Mouse (Mus musculus): ENCODE data around the gene Col5a1. TPM values are rescaled to one million over a fixed set of nuclear protein-coding genes. Genes with fewer than 3 reads are reported as not detected.

Gene Col5a1
- polyA plus RNA-seq, 1 experiment, result 15.3 TPM

DNA sequence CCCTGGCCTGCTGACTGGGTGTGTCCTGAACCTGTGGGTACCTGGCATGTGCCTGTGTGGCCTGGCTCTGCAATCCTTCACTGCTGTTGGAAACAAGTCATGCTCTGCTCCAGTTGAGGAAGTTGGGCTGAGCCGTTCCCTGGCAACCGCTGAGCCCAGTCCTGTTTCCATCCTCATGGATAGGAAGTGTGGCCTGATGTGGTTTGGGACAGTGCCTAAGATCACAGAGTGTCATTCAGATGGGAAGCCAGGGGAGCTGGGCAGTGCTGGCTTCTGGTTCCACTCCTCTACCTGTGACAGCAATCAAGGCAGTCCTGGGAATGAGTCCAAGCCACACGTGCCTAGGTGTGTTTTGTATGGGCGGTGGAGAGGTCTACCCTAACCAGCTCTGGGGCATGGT is 53.2 kb downstream of the Col5a1 start:
- no peak overlapping the region for H3K27ac ChIP-seq (ENCODE audit: insufficient read depth, low read length)
- 76% methylated on average over 4 of the region's 4 CpGs for WGBS
- no peak for DNase-seq

DNA sequence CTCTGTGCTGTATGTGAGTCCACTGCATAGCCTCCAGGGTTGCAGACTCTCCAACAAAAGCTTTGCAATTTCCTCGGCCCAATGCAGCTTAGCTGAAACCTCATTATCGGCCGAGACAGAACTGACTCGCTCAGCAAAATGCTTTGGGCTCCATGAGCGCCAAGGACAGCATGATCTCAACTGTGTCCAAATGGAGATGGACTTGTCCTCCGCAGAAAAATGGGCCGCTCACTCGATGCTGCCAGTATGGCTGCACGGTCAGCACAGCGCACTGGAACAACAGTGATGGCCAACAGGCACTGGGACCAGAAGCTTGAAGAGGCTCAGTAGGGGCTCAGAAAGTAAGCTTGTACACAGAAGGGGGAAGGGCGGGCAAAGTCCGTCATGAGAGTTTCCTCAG is 53.9 kb downstream of the Col5a1 start:
- Histone ChIP-seq H3K27ac (ENCODE audit: insufficient read depth, low read length) (no peak overlapping the region), H3K4me1 (ENCODE audit: control insufficient read depth, insufficient read depth, low read length) (peaks cover 36% of the 10 kb centered on the region), H3K4me3 (replicated peaks; ENCODE audit: insufficient read depth, low read depth, low read length) (no peak overlapping the region), H3K27me3 (ENCODE audit: control insufficient read depth, insufficient read depth, low read length) (no peaks in the 10 kb centered on the region)
- no peak for TF ChIP-seq CTCF (IDR thresholded peaks at IDR 0.05; ENCODE audit: borderline replicate concordance, insufficient read depth, low read depth, low read length)
- TF ChIP-seq POLR2A (IDR thresholded peaks at IDR 0.05; ENCODE audit: borderline replicate concordance, insufficient read depth, low read length), result no peak
- peak; percentile 32 to 55 for DNase-seq
- 27% methylated on average over 12 of the region's 12 CpGs for WGBS

More for the DNA sequence above, 53.2 kb downstream of the Col5a1 start:
- TF ChIP-seq CTCF (IDR thresholded peaks at IDR 0.05; ENCODE audit: borderline replicate concordance, insufficient read depth, low read depth, low read length), result no peak
- TF ChIP-seq POLR2A (IDR thresholded peaks at IDR 0.05; ENCODE audit: borderline replicate concordance, insufficient read depth, low read length), result no peak
- Histone ChIP-seq H3K4me1 (ENCODE audit: control insufficient read depth, insufficient read depth, low read length) (peaks cover 36% of the 10 kb centered on the region), H3K4me3 (replicated peaks; ENCODE audit: insufficient read depth, low read depth, low read length) (no peak overlapping the region), H3K27me3 (ENCODE audit: control insufficient read depth, insufficient read depth, low read length) (no peaks in the 10 kb centered on the region)

DNA sequence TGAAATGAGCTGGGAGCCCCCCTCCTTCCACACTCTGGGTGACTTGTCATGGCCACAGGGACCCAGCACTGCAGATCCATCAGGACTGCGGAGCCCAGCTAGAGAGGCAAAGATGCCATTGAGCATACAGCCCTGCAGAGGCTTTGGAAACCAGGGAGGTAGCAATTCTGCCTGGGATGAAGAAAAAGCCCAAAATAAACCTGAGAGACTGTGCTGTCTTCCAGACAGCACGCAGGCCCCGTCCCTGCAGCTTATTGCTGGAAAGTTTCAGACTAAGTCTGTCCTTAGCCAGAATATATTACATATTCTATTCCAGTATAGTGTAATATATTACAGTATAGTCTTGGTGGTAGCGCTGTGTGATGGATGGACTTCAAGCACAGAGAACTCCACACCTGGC is 61.0 kb downstream of the Col5a1 start:
- DNase-seq, result no peak
- no peak for TF ChIP-seq CTCF (IDR thresholded peaks at IDR 0.05; ENCODE audit: borderline replicate concordance, insufficient read depth, low read depth, low read length)
- no peak for TF ChIP-seq POLR2A (IDR thresholded peaks at IDR 0.05; ENCODE audit: borderline replicate concordance, insufficient read depth, low read length)
- Histone ChIP-seq H3K4me1 (ENCODE audit: control insufficient read depth, insufficient read depth, low read length) (no peaks in the 10 kb centered on the region), H3K27me3 (ENCODE audit: control insufficient read depth, insufficient read depth, low read length) (no peaks in the 10 kb centered on the region), H3K27ac (ENCODE audit: insufficient read depth, low read length) (no peak overlapping the region), H3K4me3 (replicated peaks; ENCODE audit: insufficient read depth, low read depth, low read length) (no peak overlapping the region)
- 97% methylated on average over 4 of the region's 4 CpGs for WGBS

DNA sequence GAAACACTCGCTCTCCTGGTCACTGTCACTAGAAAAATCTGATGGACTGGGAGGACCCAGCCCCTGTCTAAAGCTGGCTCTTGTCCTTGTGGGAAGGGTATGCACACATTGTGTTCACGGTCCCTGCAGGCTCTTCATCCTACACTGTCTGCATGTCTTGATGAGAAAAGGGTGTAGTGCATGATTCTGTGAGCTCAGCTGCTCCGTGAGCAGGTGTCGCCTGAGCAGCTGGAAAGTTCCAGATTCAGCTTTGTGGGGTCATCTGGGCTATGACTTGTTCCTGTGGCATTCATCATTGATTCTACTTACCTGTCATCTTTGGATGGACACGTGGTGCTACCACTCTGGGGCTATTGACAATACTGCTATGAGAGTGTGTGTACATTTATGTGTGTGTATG is 61.7 kb downstream of the Col5a1 start:
- no peak for DNase-seq
- H3K4me1 ChIP-seq (ENCODE audit: control insufficient read depth, insufficient read depth, low read length), result no peaks in the 10 kb centered on the region
- no peaks in the 10 kb centered on the region for H3K27me3 ChIP-seq (ENCODE audit: control insufficient read depth, insufficient read depth, low read length)
- H3K4me3 ChIP-seq (replicated peaks; ENCODE audit: insufficient read depth, low read depth, low read length), result no peak overlapping the region
- WGBS, result 91% methylated on average over 5 of the region's 5 CpGs
- no peak overlapping the region for H3K27ac ChIP-seq (ENCODE audit: insufficient read depth, low read length)
- TF ChIP-seq CTCF (IDR thresholded peaks at IDR 0.05; ENCODE audit: borderline replicate concordance, insufficient read depth, low read depth, low read length), result no peak
- TF ChIP-seq POLR2A (IDR thresholded peaks at IDR 0.05; ENCODE audit: borderline replicate concordance, insufficient read depth, low read length), result no peak

DNA sequence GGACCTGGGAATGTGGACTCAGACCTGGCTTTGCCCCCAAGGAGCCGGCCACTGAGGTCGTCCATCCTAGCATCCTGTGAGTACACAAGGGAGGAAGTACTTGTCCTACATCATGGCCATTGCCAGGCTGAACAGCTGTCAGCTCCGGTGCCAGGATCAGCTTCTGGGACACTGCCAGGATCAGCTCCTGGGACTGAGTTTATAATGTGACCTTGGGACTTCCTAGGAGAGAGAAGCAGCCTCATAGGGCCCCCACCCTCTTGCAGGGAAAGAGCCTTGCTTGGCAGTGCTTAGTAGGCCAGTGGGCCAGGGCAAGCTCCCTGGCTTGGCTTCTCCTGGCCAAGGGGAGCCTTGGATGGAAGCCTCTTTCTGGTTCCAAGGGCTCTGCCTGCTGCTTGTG is 67.6 kb downstream of the Col5a1 start:
- peaks cover 11% of the 10 kb centered on the region for H3K4me1 ChIP-seq (ENCODE audit: control insufficient read depth, insufficient read depth, low read length)
- no peak for TF ChIP-seq POLR2A (IDR thresholded peaks at IDR 0.05; ENCODE audit: borderline replicate concordance, insufficient read depth, low read length)
- TF ChIP-seq CTCF (IDR thresholded peaks at IDR 0.05; ENCODE audit: borderline replicate concordance, insufficient read depth, low read depth, low read length), result no peak
- H3K27ac ChIP-seq (ENCODE audit: insufficient read depth, low read length), result no peak overlapping the region
- no peaks in the 10 kb centered on the region for H3K27me3 ChIP-seq (ENCODE audit: control insufficient read depth, insufficient read depth, low read length)
- WGBS, result 13% methylated on average over 3 of the region's 3 CpGs
- peak; percentile 30 to 42 for DNase-seq
- H3K4me3 ChIP-seq (replicated peaks; ENCODE audit: insufficient read depth, low read depth, low read length), result no peak overlapping the region

DNA sequence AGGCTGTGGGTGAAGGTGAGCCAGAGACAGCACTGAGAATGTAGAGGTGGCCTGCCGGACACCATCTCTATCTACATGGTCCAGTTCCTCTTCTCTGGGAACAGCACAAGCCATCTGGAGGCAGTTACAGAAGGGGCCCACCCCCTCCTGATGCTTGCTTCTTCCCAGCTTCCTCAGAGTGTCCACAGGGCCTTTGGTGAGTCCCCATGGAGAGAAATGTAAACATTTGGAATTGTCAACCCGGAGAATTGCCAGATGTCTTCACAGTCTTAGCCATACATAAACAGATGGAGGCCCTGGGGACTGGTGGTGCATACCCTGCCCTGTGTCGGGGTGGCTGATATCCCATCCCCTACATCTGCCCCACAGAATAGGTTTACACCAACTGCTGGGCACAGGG is 68.7 kb downstream of the Col5a1 start:
- H3K4me1 ChIP-seq (ENCODE audit: control insufficient read depth, insufficient read depth, low read length), result peaks cover 11% of the 10 kb centered on the region
- H3K4me3 ChIP-seq (replicated peaks; ENCODE audit: insufficient read depth, low read depth, low read length), result no peak overlapping the region
- 75% methylated on average over 3 of the region's 3 CpGs for WGBS
- no peak overlapping the region for H3K27ac ChIP-seq (ENCODE audit: insufficient read depth, low read length)
- no peaks in the 10 kb centered on the region for H3K27me3 ChIP-seq (ENCODE audit: control insufficient read depth, insufficient read depth, low read length)
- TF ChIP-seq POLR2A (IDR thresholded peaks at IDR 0.05; ENCODE audit: borderline replicate concordance, insufficient read depth, low read length) (no peak), CTCF (IDR thresholded peaks at IDR 0.05; ENCODE audit: borderline replicate concordance, insufficient read depth, low read depth, low read length) (no peak)
- DNase-seq, result no peak

DNA sequence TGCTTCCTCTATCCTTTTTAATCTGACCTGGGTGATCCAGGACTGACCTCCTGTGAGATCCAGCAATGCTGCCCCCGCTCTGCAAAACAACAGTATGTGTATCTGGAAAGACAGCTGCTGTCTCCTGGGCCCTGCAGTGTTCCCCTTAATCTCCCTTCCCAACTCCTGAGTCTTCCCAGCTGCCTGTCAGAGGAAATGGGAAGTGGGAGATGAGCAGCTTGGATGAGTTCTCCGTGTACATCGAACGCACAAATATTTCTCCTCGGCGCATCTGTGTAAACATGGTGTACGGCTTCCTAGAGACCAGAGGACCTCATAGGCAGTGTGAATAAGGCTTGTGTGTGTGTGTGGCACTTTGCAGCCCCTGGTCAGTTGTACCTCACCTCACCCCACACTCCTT is 70.5 kb downstream of the Col5a1 start:
- peaks cover 11% of the 10 kb centered on the region for H3K4me1 ChIP-seq (ENCODE audit: control insufficient read depth, insufficient read depth, low read length)
- WGBS, result 90% methylated on average over 7 of the region's 7 CpGs
- no peak for TF ChIP-seq POLR2A (IDR thresholded peaks at IDR 0.05; ENCODE audit: borderline replicate concordance, insufficient read depth, low read length)
- H3K4me3 ChIP-seq (replicated peaks; ENCODE audit: insufficient read depth, low read depth, low read length), result no peak overlapping the region
- no peak for DNase-seq
- H3K27me3 ChIP-seq (ENCODE audit: control insufficient read depth, insufficient read depth, low read length), result no peaks in the 10 kb centered on the region
- H3K27ac ChIP-seq (ENCODE audit: insufficient read depth, low read length), result no peak overlapping the region

DNA sequence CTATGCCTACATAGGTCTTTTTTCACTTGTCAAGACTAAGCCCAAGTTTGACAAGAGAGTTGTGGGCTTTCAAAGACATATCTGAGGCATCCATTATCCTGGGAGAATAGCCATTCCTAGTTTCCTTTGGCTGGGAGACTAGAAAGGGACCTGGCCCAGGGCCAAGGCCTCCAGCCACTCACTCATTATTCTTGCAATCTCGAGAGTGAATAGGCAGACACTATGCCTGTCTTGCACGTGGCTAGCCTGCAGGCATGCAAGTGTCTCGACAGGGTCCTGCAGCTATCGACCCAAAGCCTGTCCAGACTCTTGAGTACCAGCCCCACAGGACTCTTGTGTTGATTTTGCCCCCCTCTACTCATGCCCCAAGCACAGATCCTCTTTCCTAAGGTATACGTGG is 71.0 kb downstream of the Col5a1 start:
- no peak overlapping the region for H3K4me3 ChIP-seq (replicated peaks; ENCODE audit: insufficient read depth, low read depth, low read length)
- TF ChIP-seq CTCF (IDR thresholded peaks at IDR 0.05; ENCODE audit: borderline replicate concordance, insufficient read depth, low read depth, low read length) (no peak), POLR2A (IDR thresholded peaks at IDR 0.05; ENCODE audit: borderline replicate concordance, insufficient read depth, low read length) (no peak)
- no peak for DNase-seq
- no peaks in the 10 kb centered on the region for H3K27me3 ChIP-seq (ENCODE audit: control insufficient read depth, insufficient read depth, low read length)
- peaks cover 14% of the 10 kb centered on the region for H3K4me1 ChIP-seq (ENCODE audit: control insufficient read depth, insufficient read depth, low read length)
- H3K27ac ChIP-seq (ENCODE audit: insufficient read depth, low read length), result no peak overlapping the region
- WGBS, result 49% methylated on average over 5 of the region's 5 CpGs

All from cerebellum, adult 2 months (tissue).